10 mouse cellular contexts compared by ENCODE assay signal in the genomic region with DNA sequence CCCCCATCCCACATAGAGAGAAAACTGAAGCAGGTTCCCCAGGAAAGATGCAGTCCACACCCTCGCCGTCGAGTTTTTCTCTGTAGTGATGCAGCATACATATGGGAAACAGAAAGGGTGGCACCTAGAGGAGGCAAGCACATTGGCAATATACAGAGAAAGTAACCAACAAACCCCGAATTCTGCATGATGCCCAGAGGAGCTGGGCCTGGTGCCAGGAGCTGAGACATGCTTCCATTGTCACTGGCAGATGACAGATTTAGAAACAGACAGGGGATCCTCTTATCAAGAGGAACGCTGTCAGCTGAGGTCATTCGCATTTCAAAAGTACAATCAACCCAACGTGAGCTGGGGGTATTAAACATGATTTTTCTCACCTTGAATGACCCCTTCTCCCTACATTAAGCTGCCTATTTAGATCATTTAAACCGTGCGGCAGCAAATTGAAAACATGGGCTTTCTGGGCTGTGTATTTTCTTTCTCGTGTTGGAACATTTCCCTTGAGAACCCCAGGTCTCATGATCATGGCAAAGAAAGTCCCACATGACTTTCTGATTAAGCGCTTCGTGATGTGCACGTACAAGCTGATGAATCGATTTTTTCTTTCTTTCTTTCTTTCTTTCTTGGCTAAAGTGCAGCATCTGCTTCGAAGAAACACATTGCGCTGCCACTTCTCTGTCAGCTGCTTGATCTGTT.
A peak's percentile ranks its signal among the peaks of the same experiment; 100 is the strongest.
DNase-seq lines count a peak whose midpoint lies in the region; ATAC-seq and TF ChIP-seq lines count a peak whose summit lies in the region.
"Had no signal": no experiment of that assay in that cellular context is flagged by ENCODE, and none has a peak within 500 bp of the region (broad histone marks: within the 10 kb centered on the region; RNA-seq: fewer than 3 reads in every experiment).

No protein-coding gene starts in this region.

- 0 out of 2 replicates have a peak, but pooled peaks have one; percentile 12 for TF ChIP-seq CTCF in intestine, postnatal 0 days (IDR thresholded peaks at IDR 0.05; ENCODE audit: low read depth)

- H3K27me3 ChIP-seq in intestine, postnatal 0 days (replicated peaks; ENCODE audit: control insufficient read depth, insufficient read depth, low read length), result no peaks in the 10 kb centered on the region
- H3K27me3 ChIP-seq in intestine, embryonic 16.5 days (replicated peaks; ENCODE audit: control insufficient read depth, insufficient read depth, low read length), result no peaks in the 10 kb centered on the region
- H3K27me3 ChIP-seq in lung, embryonic 16.5 days (ENCODE audit: control insufficient read depth, insufficient read depth, low read depth, low read length), result no peaks in the 10 kb centered on the region
- H3K27me3 ChIP-seq: megakaryocyte, embryonic 14.5 days had no signal

- WGBS in intestine, postnatal 0 days, result 75% methylated on average over 16 of the region's 16 CpGs
- WGBS in intestine, embryonic 16.5 days, result 69% methylated on average over 16 of the region's 16 CpGs
- 45% methylated on average over 16 of the region's 16 CpGs for WGBS in lung, embryonic 16.5 days

- DNase-seq in cerebellum, postnatal 25 days, result peak; percentile 55 to 78
- DNase-seq in heart, postnatal 36 days, result peak; percentile 54 to 57
- DNase-seq in embryo, embryonic 11 days, result no peak
- DNase-seq in thymus, postnatal 4 days, result no peak

- no peaks in the 10 kb centered on the region for H3K4me1 ChIP-seq in intestine, postnatal 0 days (replicated peaks; ENCODE audit: control insufficient read depth, insufficient read depth, low read length)
- H3K4me1 ChIP-seq in intestine, embryonic 16.5 days (ENCODE audit: control insufficient read depth, insufficient read depth, low read length), result peaks cover 14% of the 10 kb centered on the region; the same call in 1 of the 2 replicates
- H3K4me1 ChIP-seq in lung, embryonic 16.5 days (replicated peaks; ENCODE audit: control insufficient read depth, insufficient read depth, low read length), result peaks cover 19% of the 10 kb centered on the region; the same call in 1 of the 2 replicates
- H3K4me1 ChIP-seq: megakaryocyte, embryonic 14.5 days had no signal

- H3K4me3 ChIP-seq in intestine, postnatal 0 days (ENCODE audit: low read depth, low read length), result no peak overlapping the region
- no peak overlapping the region for H3K4me3 ChIP-seq in intestine, embryonic 16.5 days (ENCODE audit: low read length)
- H3K4me3 ChIP-seq in lung, embryonic 16.5 days (ENCODE audit: low read length), result no peak overlapping the region
- H3K4me3 ChIP-seq: erythroblast, embryonic 14.5 days; megakaryocyte, embryonic 14.5 days had no signal

- no peak overlapping the region for H3K27ac ChIP-seq in intestine, postnatal 0 days (ENCODE audit: low read depth, low read length)
- H3K27ac ChIP-seq in intestine, embryonic 16.5 days (ENCODE audit: low read length), result no peak overlapping the region
- H3K27ac ChIP-seq in lung, embryonic 16.5 days (ENCODE audit: low read length), result peak overlapping the region; percentile 30

- H3K4me2 ChIP-seq in intestine, postnatal 0 days (replicated peaks; ENCODE audit: low read depth), result no peak overlapping the region
- H3K4me2 ChIP-seq in intestine, embryonic 16.5 days (ENCODE audit: low read depth, low read length), result no peak overlapping the region
- no peak overlapping the region for H3K4me2 ChIP-seq in lung, embryonic 16.5 days (ENCODE audit: low read depth, low read length)

- H3K9me3 ChIP-seq in intestine, postnatal 0 days (ENCODE audit: control insufficient read depth), result no peaks in the 10 kb centered on the region
- no peaks in the 10 kb centered on the region for H3K9me3 ChIP-seq in intestine, embryonic 16.5 days (ENCODE audit: control insufficient read depth, low read length)
- no peaks in the 10 kb centered on the region for H3K9me3 ChIP-seq in lung, embryonic 16.5 days (ENCODE audit: control insufficient read depth, low read length)
- H3K9me3 ChIP-seq: megakaryocyte, embryonic 14.5 days had no signal

- no peak overlapping the region for H3K9ac ChIP-seq in intestine, postnatal 0 days (ENCODE audit: low read depth, low read length)
- no peak overlapping the region for H3K9ac ChIP-seq in intestine, embryonic 16.5 days (ENCODE audit: low read depth, low read length)
- no peak overlapping the region for H3K9ac ChIP-seq in lung, embryonic 16.5 days (ENCODE audit: low read length)

- no peaks in the 10 kb centered on the region for H3K36me3 ChIP-seq in intestine, postnatal 0 days (ENCODE audit: control insufficient read depth, insufficient read depth)
- no peaks in the 10 kb centered on the region for H3K36me3 ChIP-seq in intestine, embryonic 16.5 days (ENCODE audit: control insufficient read depth, insufficient read depth, low read length)
- no peaks in the 10 kb centered on the region for H3K36me3 ChIP-seq in lung, embryonic 16.5 days (ENCODE audit: control insufficient read depth, insufficient read depth, low read length)

- ATAC-seq in intestine, postnatal 0 days, result no peak
- no peak for ATAC-seq in intestine, embryonic 16.5 days
- peak; percentile 13; the same call in 1 of the 2 replicates for ATAC-seq in lung, embryonic 16.5 days (ENCODE audit: low read depth)
- no peak for ATAC-seq in megakaryocyte, adult 5-6 weeks (ENCODE audit: poor library complexity, severe bottlenecking)

- intact Hi-C loops in heart, postnatal 36 days (cut with DNase I), result loop anchor here (5.0 to 10.0 kb wide), 4 partner anchors 117 to 599 kb away; no protein-coding TSS in a partner anchor

Comparison
In these comparisons a context has a peak if more than half of its experiments do, and no peak if none do; other contexts are left out.
1. DNase-seq: peak in cerebellum, postnatal 25 days (2 of 2) and heart, postnatal 36 days (2 of 2); none in embryo, embryonic 11 days (single experiment) and thymus, postnatal 4 days (single experiment).